Mouse (Mus musculus) spleen, postnatal 4 days (tissue): Measurements from ENCODE around the gene Gm42878.
A peak's percentile ranks its signal among the peaks of the same experiment; 100 is the strongest.
"Not testable (repeated sequence)": the region's sequence is repeated elsewhere in the genome, so short reads cannot be mapped to it uniquely, and the experiment has no call there.

Experiments used
- DNase-seq, 2 experiments: peaks; one replicate each; pipeline ENCODE4 v3.0.0; 2022; ENCODE audit warnings: low spot score in 2 of 2

The Gm42878 gene

DNA sequence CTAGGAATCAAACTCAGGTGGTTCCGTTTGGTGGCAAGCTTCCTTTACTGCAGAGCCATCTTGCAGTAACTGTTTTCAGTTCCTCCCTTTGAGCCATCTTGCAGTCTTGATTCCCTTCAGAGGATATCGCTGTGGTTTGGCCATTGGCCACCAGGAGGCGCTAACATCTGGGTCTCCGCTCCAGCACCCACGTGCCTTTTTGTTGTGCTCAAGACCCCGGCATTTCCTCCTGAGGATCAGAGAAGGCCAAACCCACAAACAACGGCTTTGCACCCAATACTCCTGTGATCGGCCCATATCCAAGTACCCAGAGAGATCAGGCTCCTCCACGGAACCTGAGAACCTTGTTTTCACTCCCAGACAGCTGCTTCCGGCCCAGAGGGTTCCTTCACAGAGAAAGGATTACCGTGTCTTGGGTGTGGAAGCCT, 19.2 kb upstream of the Gm42878 start:
- DNase-seq = peak; percentile 89 to 97

DNA sequence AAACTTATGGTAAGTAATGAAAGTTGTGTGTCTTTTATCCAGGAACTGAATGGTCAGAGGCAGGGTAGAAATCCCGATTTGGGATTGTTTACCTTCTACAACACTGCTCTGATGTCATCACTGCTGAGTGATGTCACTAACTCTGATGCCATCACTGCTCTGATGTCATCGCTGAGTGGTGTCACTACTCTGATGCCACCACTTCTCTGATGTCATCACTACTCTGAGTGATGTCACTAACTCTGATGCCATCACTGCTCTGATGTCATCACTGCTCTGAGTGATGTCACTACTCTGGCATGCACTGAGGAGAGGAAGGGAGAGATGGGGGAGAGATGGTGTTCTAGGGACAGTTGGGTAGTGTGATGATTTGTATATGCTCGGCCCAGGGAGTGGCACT, 17.2 kb upstream of the Gm42878 start:
- no peak for DNase-seq

DNA sequence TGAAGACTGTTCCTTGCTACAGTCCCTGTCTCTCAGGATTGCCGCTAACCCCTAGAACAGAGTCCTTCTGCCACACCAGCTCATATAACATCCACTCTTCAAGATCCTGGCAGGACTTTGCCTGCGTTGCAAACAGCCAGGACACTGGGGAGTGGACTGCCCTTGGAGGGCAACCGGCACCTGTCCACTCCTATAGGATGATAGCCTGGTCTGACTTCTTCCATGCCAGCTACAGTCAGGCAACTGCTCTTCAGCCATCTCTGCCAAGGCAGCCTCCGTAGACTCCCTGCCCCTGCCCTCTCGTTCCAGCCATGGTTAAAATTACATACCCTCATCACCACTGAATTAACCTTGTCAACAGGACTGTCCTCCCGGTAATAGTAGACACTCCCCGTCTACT, 3.9 kb upstream of the Gm42878 start:
- no peak for DNase-seq

DNA sequence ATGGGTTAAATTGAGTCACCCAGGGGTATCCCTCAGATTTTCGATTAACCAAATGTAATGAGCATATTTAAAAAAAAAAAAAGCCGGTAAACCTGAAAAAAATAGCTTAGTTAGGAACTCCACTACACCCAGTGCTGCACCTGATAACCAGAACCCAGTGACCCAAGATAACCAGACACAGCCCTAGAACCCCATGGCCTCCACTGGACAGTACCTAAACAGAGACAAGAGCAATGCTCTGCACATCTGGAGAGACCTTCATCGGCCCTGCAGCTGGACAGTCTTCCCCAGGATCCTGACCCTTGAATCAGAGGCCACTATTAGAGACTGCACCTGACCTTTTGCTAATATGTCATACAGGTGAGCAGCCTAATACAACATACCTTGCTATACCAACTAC, 1.8 kb upstream of the Gm42878 start:
- DNase-seq = no peak

DNA sequence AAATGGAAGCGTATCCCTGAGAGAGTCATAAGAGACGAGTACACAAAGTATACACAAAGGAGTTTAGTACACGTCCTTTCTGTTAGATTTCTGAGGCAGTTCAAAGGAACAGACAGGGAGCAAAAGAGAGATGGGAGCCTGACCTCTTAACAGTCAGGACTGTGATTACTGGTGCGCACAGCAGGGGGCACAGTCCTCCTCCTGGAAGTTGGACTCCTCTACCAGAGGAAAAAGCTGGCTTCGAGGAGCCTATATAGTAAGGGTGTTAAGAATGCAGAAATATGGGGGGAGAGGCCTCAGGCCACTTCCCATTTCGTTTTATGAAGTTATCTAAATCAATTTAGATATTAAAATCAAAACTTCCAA, 1.2 kb upstream of the Gm42878 start:
- peak; percentile 68 to 78 for DNase-seq

DNA sequence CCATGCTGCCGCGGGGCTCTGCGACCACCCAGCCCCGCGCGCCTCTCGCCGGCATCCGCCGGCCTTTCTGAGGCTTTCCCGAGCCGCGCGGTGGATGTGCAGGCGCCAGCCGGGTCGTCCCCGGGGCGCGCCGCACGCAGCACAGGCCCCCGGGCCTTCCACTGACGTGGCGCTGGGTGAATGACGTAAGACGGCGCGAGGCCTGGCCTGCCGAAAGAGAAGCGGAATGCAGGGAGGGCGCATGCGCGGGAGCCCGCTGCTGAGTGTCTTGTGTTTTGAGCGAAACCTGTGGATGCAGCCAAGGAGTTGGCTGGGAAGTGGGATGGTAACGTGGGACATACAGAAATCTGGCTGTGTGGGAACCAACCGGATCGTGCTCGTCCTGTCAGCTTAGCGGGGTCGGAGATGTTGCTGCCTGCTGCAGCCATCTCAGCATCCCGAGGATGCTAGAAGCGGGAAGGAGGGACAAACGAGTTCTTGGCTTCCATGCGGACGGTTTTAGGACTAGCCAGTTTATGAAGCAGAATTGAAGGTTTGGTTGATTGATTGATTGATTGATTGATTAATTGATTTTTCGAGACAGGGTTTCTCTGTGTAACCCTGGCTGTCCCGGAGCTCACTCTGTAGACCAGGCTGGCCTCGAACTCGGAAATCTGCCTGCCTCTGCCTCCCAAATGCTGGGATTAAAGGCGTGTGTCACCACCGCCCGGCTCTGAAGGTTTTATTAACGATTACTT, 679 bp upstream of the Gm42878 start, which contains the start of gene Mapkapk5:
Mapkapk5 (minus strand) TSS at position 113 of the 737 bp plus-strand sequence.
- DNase-seq = peak; percentile 97 to 99

DNA sequence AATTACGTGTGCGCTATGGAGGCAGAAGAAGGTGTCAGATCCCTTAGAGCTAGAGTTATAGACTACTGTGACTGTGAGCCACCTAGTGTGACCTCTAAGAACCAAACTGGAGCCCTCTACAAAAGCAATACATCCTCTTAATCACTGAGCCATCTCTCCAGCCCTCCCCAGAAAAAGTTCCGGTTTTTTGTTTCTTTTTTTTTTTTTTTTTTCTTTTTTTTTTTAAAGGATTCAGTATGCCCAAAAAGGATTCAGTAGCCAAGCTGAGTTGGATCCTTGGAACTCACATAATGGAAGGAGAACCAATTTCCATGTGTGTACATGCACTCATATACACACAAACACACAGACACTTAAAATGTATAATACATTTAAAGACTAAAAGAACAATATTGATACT, 1.9 kb downstream of the Gm42878 start:
- DNase-seq = no peak

DNA sequence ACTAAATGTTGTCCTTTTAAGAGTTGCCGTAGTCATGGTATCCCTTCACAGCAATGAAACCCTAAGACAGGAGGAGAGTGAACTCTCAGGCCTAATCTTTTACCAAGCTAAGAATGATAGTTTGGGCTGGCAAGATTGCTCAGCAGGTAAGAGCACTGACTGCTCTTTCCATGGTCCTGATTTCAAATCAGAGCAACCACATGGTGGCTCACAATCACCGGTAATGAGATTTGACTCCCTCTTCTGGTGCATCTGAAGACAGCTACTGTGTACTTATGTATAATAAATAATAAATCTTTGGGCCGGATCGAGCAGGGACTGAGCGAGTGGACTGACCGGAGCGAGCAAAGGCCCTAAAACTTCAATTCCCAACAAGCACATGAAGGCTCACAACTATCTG, 4.0 kb downstream of the Gm42878 start:
- DNase-seq = no peak

DNA sequence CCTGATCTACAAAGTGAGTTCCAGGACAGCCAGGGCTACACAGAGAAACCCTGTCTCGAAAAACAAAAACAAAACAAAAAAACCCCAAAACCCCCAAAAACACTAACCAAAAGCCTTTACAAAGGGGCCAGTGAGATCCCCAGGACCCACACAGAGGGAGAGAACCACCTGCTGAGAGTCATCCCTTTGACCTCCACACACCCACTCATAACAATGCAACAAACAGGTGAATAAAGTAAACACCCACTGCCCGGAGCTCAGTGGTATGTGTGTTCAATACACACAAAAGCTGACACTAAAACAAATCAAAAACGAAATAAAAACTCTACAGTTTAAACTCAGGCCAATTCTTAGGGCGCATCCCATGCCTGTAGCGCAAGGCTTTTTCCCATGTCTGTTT, 5.2 kb downstream of the Gm42878 start:
- no peak for DNase-seq

DNA sequence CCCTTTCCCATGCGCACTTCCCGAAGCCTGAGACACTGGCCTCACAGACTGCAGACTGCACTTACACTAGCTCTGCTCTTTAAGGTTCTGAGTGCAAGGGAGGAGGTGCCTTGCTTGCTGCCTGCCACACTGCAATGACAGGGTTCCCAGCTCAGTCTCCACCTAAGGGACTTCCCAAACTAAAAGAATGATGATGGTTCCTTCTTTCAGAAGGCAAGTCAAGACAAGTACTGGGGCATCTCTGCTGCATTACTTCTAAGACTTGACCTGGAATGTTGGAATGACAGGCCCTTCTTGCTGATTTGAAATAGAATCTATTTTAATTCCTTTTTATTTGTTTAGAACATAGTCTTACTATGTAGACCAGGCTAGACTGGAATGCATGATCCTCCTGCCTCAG, 7.7 kb downstream of the Gm42878 start:
- no peak for DNase-seq

DNA sequence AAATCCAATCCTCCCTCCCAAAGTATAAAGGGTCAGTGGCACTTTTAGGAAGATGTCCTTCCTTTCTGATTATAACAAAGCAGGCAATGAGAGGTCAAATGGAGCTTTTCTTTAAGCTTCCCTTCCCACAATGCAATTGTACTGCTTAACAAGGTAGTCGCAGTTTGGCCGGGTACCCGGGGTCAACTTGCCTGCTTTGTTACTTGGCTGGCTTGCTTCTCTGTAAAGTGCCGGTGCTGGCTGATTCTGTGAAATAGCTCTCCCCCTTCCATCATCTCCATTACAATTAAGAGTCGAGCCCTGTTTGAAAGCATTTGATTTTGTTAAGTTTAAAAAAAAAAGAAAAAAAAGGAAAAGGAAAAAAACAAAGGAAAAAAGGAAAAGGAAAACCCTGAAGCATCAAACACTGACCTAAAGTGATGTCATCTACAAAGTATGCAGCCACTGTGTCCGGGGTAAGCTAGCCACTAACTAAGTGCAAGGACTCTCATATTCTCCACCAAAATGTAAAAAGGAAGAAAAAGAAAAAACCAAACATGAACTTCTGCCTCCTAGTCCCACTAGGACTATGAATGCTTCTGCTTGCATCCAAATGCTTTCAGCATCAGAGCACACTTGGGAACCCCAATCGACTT, 8.2 kb downstream of the Gm42878 start:
- no peak for DNase-seq

DNA sequence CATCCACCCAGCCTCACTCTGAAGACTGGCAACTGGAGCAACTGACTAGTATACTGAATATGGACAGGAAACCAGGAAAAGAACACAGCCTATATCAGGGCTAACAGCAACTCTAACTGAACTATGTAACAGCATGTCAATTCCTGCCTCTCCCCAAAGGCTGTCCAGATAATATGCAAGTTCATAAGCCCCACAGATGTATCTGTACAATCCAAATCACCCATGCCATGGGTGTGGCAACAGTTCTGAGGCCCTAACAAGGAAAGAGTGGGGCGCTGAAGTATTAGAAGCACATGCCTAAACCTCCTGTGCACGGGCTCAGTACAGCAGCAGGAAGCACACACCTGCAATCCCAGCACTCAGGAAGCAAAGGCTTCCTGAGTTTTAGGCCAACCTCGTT, 10.2 kb downstream of the Gm42878 start:
- DNase-seq = no peak

DNA sequence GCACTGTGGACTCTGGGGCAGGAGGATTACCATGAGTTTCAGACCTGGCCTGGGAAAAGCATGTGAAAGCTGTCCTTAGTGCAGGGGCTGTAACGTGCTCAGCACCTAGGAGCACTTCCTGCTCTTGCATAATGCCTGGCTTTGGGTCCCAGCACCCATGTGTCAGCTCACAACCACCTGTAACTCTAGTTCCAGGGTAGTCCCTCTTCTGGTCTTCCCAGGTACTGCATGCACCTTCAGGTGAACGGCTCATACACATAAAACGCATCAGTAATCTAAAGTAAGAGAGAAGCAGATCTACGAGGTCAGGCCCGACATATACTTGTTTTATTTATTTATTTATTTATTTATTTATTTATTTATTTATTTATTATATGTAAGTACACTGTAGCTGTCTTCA, 10.8 kb downstream of the Gm42878 start:
- peak in 1 of 2 experiments; percentile 69 for DNase-seq

DNA sequence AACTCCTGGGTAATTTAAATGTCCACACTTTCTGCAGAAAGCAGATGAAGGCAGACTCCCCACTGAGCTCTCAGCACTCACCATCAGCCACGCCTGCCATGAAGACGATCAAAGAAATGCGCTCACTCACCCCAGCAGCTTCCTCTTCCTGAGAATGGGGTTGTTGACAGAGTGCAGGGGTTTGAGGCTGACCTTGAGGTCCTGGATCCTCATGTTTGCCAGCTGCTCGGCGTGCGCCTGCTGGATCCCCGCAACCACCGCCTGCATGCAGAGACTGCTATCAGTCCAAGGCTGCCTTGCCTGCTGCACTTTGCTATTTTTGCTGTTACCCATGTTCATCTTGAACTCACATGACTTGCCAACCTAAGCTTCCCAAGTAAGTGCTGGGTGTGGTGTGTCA, 18.3 kb downstream of the Gm42878 start:
- no peak for DNase-seq

DNA sequence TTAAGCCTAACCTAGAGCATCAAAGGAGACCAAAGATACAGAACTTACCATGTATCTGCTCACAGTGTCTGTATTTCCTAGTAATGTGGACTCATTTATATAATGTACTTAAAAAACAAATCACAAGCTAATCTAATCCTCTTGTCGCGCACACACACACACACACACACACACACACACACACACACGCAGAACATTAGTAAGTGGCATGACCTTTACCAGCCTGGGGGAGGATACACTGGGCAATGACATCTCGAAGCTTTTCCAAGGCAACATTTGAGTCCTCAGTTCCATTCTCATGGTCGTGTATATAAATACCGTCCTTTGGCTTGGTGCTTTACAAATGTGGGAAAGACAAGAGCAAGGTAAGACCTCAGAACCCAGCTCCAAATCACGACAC, 18.8 kb downstream of the Gm42878 start:
- DNase-seq = no peak

DNA sequence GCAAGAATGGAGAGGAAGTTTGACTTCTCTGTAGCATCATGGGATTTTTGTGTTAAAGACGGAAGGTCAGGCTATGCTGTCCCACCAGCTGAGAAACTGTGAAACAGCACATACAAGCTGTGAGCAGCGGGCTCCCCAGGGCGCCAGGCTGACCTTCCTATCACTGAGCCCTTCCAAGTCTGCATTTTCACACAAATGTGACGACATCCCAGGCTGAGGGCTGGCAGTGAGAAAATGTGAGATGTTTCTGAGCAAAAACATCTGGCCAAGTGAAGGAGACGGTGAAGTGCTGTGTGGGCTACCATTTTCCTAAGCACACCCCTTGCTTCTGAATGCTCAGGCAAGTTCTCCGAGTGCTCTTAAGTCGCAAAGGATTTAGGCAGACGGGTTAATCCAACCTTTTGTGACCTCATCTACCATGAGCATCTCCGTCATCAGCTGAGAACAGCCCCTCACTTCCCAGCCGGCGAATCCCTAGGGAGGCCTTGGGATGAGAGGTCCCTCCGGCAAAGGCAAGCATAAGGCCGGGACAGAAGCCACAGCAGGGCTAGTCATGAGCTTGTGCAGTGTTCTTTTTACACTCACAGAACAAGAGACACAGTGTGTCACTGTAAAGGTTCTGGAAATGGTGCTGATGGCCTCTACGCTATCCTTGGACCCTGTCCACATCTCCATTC, 19.4 kb downstream of the Gm42878 start:
- no peak for DNase-seq

DNA sequence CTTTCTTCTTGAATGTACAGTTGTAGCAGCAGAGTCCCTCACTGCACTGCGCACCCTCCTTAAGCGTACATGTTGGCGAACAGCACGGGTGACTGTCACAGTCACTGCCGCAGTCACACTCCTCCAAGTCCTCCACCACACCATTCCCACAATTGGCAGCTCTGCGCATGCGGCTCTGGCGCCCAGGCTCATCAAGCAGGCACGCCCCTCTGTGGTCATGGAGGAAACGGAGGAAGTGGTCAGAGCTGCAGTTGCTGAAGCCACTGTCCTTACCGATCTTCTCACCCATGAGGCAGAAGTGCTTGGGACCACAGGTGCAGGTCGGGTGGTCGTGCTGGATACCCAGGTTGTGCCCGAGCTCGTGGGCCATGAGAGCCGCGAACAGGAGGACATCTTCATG, 25.5 kb downstream of the Gm42878 start:
- DNase-seq = not testable (repeated sequence)

DNA sequence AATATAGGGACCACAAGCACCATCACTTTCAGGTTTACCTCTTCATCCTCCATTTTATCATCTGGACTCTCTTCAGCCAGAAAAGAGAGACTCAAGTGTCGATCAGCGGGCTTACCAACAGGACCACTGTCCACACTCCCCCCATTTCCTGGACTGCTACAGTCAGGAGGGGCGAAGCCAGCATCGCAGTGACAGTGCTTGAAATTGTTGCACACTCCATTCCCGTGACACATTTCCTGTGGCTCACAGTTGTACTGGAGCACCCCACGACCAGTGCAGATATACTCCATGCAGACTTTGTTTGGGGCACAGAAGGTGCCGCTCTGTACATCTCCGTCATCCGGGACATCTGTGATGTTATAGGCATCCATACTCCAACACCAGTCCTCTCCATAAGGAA, 26.3 kb downstream of the Gm42878 start:
- no peak for DNase-seq

DNA sequence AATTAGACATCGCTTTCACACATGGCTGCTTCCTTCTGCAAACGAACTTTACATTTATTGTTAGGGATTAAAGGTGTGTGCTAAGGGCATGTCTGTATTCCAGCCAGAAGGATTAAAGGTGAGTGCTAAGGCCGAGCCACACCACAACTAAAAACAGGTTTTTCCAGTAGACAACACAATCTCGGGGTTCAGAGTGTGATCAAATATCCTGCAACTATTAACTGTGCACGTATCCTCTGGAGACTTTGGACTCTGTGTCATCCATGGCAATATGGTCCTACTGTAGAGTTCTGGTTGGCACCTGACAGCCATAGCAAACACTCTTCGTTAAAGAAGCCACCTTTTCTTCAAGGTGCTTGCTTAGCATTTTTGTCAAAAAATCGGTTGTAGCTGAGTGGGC, 35.3 kb downstream of the Gm42878 start:
- no peak for DNase-seq

DNA sequence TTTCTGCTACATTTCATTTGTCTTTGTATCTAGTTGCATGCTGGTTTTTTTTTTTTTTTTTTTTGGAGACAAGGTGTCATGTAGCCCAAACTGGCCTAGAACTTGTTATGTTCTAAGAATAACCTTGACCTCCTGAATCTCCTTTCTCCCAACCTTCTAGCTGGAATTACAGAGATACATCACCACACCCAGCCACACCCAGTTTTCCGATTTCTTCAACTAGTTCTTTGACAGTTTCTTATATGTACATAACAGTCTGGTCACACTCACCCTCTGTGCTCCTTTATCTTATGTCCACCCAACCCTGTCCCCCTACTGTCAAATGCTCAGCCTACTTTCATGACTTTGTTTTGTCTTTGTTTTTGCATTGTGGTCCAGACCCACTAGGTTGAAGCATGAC, 38.4 kb downstream of the Gm42878 start:
- no peak for DNase-seq

DNA sequence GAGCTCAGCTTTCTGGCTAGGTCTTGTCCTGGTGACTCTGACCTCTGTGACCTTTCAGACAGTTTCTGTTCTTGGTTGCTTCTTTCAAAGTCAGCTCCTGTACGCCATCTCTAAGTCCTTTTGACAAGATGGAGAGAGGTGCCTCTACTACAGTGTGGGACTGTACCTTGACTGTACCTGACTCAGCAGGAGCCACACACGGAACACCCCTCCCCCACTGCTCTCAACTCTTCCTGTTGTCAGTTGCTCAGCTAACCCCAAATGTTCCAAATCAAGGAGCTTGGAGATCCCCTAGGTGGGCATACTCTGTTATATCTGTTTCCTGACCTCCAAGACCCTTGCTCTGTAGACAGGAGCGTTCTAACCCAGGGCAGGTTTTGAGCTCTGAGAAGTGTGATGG, 42.1 kb downstream of the Gm42878 start, which contains the start of gene Adam1b:
Adam1b (minus strand) TSS at position 205 of the 400 bp plus-strand sequence.
- DNase-seq = no peak

DNA sequence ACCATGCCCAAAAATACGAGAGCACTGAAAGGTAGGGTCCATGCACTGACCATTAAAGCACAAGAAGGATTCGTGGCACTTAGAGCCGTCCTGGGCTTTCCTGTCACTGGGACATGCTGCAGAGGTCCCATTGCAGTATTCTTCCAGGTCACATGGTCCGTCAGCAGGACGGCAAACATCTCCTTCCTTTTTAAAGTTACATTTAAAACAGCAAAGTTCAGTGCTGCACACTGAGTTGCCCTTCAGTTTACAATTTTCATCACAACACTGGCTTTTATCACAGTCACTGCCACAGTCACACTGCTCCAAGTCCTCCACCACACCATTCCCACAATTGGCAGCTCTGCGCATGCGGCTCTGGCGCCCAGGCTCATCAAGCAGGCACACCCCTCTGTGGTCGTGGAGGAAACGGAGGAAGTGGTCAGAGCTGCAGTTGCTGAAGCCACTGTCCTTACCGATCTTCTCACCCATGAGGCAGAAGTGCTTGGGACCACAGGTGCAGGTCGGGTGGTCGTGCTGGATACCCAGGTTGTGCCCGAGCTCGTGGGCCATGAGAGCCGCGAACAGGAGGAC, 43.8 kb downstream of the Gm42878 start:
- DNase-seq = not testable (repeated sequence)

DNA sequence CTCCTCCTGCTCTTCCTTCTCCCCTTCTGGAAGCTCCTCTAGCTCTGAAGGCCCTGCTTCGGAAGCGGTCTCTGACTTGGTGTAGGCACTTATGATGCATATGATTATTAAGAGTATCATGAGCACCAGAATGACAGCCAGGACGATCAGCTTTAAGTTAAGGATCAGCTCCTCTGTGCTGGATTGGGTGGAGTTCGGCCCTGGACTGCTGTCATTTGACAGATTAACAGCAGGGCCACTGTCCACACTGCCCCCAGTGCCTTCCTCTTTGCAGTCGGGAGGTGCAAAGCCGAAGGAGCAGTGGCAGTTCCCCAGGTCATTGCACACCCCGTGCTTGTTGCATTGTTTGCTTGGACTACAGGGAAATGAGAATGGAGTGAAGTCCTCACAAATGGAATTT, 44.6 kb downstream of the Gm42878 start:
- no peak for DNase-seq
